Mouse (Mus musculus): ENCODE measurements around the gene Cped1.
"Not testable (repeated sequence)": the region's sequence is repeated elsewhere in the genome, so short reads cannot be mapped to it uniquely, and the experiment has no call there.

Gene Cped1

GRCm38 (mm10) chr6:22216276-22216973 is 230.7 kb downstream of the Cped1 start:
- no peak for DNase-seq (ENCODE audit: extremely low read depth, low read depth)

- DNase-seq (ENCODE audit: extremely low read depth, low read depth) = no peak
These were observed 235.4 kb downstream of the Cped1 start for GRCm38 (mm10) chr6:22221134-22221533.

GRCm38 (mm10) chr6:22222087-22222486 is 236.4 kb downstream of the Cped1 start:
- DNase-seq (ENCODE audit: extremely low read depth, low read depth) = peak; percentile 1

- no peak for DNase-seq (ENCODE audit: extremely low read depth, low read depth)
These were observed 237.2 kb downstream of the Cped1 start for GRCm38 (mm10) chr6:22222947-22223346.

- DNase-seq (ENCODE audit: extremely low read depth, low read depth) = no peak
These were observed 238.6 kb downstream of the Cped1 start for GRCm38 (mm10) chr6:22224351-22224750.

DNA sequence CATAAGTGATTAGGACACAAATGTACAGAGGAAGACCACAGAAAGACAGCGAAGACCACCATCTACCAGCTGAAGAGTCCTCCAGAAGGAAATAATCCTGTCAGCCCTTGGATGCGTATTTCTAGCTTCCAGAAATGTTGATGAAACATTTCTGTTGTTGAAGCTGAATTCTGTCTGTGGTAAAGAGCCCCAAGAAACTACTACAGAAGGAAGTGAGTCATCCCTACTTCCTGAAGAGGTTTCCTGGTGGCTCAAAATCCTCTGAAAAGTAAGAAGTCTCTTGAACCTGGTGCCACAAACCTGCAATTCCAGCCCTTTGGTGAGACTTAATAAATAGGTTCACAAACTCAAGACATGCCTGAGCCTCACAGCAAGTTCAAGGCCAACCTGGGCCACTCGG is 245.5 kb downstream of the Cped1 start:
- no peak for DNase-seq (ENCODE audit: extremely low read depth, low read depth)

DNA sequence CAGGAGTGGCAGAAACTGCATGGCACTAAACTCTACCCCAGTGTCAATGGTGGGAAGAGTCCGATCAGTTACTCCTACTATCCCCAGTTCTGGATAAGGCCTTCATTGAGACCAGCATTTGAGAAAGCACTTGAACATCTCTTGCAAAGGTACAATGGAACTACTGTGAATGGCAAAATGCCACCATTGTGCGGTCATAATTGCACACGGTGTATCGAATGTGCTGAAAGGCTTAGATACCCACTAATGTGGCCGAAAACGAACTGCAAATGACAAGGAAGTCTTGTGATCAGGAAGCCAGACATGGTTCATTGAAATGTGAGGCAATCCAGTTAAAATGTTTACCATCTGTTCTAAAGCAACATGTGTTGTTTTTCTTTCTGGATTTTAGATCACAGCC is 247.8 kb downstream of the Cped1 start:
- DNase-seq (ENCODE audit: extremely low read depth, low read depth) = no peak

- DNase-seq (ENCODE audit: extremely low read depth, low read depth) = no peak
These were observed 249.4 kb downstream of the Cped1 start for GRCm38 (mm10) chr6:22235133-22235532.

DNA sequence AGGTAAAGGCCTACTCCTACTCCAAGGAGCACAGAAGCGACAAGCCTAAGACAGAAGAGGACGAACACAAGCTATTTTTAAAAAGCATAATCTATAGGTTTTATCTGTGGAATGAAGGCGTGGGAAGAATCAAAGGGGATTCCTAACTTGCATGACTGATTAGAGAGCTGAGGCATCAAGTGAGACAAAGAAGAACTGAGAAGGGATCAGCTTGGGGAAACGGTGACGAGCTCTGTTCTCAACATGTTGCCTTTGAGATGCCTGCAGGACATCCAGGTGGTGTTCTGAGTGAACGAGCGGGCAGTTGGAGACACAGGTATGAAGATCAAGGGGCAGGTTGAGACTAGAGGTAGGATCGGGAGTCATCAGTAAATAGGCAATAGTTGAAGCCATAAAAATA is 257.6 kb downstream of the Cped1 start:
- DNase-seq (ENCODE audit: extremely low read depth, low read depth) = no peak

DNA sequence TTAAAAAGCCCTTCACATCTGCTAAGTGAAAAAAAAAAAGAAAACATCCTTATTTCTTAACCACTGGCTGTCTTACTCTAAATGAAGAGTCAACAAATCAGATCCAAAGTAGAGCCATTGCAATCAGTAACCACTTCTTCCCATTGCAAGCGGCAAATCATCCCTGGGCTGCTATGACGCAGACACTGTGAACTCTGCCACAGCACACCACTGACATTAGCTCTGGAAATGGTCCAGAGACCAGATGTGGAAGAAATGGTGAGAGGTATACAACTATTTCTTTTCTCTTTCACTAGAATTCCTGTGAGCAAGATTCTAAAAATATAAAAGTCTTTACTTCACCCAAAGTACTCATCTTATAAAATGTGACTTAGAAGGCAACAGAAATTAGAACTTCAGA is 261.0 kb downstream of the Cped1 start:
- no peak for DNase-seq (ENCODE audit: extremely low read depth, low read depth)

DNA sequence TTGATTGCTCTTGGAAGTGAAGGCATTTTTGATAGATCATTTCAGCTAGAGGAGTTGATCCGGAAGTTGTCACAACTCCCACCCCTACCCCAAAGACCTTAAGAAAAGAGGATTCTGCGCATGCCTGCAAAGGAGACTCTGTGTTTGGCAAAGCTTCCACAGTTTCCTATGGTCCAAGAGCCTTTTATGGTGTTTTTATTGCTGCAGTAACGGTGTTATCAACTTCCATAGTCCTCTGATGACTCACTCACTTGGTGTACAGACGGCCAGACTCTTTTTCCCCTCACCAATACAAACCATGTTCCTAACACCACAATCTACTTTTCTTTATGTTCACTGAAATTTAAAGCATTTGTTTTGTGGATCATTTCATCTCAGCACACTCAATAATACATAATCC is 273.1 kb downstream of the Cped1 start:
- no peak for DNase-seq (ENCODE audit: extremely low read depth, low read depth)

GRCm38 (mm10) chr6:22262519-22262918 is 276.8 kb downstream of the Cped1 start:
- no peak for DNase-seq (ENCODE audit: extremely low read depth, low read depth)

DNA sequence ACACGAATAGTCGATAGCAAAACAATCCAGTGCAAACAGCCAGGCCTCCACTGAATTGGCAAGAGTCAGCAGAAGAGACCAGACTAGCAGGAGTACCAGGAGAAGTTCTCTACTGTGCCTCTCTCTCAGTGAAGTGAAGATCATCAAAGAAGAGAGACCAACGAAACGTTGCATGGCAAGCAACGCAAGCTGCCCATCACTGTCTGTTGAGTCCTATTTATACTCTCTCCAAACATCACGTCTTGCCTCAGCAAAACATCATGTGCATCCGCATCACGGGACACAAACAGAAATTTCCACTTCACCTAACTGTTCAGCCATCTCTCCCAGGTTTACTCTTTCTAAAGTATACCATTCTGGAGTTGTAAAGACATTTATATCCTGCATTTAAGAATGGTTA is 278.4 kb downstream of the Cped1 start:
- not testable (repeated sequence) for DNase-seq (ENCODE audit: extremely low read depth, low read depth)

GRCm38 (mm10) chr6:22266018-22266417 is 280.3 kb downstream of the Cped1 start:
- DNase-seq (ENCODE audit: extremely low read depth, low read depth) = no peak

DNA sequence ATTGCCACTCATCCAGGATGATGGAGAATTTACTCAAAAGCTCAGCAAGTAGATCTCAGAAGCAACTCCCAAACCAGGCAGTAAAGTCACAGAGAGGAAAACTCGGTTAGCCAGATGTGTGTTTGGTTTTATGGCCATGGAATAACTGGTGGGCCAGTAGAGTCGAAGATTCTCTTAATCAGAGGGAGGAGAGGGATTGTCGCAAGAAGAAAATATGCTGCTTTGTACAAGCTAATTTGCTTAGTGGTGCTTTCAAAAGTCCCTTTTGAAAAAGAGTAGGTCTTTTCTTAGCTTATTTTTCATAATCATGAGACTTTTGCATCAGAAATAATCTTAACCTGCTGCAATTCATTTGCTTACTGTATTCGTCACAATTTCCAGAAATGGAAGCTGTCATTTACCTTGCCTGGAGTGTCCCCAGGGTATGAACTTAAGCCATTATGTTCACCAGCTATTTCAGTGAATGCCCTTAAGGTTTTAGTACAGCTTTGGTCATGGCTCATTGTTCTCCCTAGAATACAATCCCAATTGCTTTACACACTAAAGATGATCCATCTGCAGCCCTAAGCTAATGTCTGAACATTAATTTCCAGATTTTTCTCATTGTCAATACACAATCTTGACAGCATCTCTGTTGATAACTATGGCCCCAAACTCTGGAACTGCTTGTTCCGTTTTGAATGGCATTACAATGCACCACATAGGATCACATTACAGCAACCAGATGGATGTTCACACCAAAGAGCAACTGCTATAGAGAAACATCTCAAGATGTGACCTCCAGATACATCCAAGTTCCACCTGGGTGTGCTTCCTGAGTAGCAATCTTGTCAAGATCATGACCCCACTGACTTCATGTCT is 282.3 kb downstream of the Cped1 start:
- no peak for DNase-seq (ENCODE audit: extremely low read depth, low read depth)

- no peak for DNase-seq (ENCODE audit: extremely low read depth, low read depth)
These were observed 283.0 kb downstream of the Cped1 start for GRCm38 (mm10) chr6:22268677-22269076.

GRCm38 (mm10) chr6:22269840-22270521 is 284.3 kb downstream of the Cped1 start:
- no peak for DNase-seq (ENCODE audit: extremely low read depth, low read depth)

GRCm38 (mm10) chr6:22277941-22278340 is 292.2 kb downstream of the Cped1 start:
- DNase-seq (ENCODE audit: extremely low read depth, low read depth) = no peak

DNA sequence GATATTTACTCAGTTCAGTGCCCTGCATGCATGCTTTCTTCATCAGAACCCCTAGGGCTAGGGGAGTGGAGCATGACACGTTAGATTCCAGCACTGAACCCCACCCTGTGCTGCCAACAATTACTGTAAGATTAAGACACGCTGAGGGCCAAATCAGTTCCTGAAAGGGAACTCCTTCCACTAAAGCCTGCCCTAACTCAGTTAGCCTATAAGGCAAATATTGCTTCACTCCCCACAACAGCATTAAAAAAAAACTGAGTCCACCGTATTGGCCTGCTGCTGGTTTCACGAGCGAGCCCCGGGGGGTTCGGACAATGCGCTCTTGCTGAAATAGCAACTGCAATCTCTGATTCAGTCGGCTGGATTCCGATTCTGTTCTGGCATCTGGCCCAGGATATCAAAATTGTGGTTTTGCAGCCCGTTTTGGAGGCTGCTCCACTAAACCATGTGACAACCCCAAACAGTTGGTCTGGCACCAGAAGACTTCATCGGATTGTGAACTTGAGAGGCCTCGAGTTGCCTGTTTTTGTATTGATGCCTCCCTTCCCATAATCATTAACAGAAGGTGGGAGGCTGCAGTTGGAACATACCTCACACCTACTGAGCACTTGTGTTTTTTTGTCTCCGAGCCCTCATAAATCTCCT is 294.6 kb downstream of the Cped1 start:
- DNase-seq (ENCODE audit: extremely low read depth, low read depth) = no peak

GRCm38 (mm10) chr6:22282405-22282804 is 296.7 kb downstream of the Cped1 start:
- DNase-seq (ENCODE audit: extremely low read depth, low read depth) = no peak

DNA sequence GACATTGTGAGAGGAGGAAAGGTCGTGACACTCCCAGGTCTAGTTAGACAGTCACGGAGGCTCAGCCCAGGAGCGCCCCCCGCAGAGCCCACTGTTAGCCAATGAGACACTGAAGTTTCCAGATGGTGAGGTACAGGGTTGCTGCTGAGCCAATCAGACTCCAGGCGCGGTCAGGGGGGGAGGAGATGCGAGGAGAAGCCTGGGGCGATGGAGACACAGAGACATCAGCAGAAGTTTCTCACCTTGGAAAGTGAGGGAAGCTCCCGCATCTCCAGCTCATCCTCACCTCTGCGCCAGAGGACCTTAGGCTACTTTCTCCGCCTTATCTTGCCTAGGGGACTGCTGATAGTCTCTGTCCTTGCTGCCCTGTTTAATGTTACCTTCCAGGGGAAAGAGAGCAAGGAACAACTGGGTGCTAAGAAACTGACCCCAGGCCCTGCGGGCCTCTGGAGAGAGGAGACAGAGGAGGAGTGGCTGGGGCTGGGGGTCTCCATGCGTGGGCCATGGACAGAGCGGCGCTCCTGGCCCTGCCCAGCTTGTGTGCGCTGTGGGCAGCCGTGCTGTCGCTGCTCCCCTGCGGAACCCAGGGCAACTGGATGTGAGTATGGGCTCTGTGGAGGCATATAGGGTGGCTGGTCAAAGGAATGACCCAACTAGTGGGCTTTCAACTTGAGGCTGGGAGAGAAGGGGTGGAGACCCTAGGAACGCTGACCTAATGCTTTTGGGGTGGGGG is 302.5 kb downstream of the Cped1 start, which contains the start of gene Wnt16:
Gene Wnt16, plus strand, starts transcription at position 224 of the 733 bp plus-strand sequence.
- DNase-seq (ENCODE audit: extremely low read depth, low read depth) = no peak
